Mouse (Mus musculus) liver, embryonic 15.5 days (tissue): ENCODE data around the gene Foxp2. TPM values are rescaled to one million over a fixed set of nuclear protein-coding genes. Genes with fewer than 3 reads are reported as not detected.

Source experiments
- ATAC-seq: fragments of 200-750 bp; cut with Nextera tagmentation; 2 replicates; pipeline ENCODE4 v1.8.0; 2017; ENCODE audit warnings: moderate number of reproducible peaks, mild to moderate bottlenecking, moderate library complexity; ENCODE audit not compliant: insufficient read depth
- H3K27ac ChIP-seq: fragments of 300-500 bp; sonication (generic); replicated peaks from 2 replicates; pipeline ENCODE4 v1.5.1; 2015; ENCODE audit warnings: mild to moderate bottlenecking, inconsistent platforms
- H3K27me3 ChIP-seq: fragments of 300-500 bp; sonication (generic); 2 replicates; pipeline ENCODE4 v1.6.1; 2015; ENCODE audit warnings: mild to moderate bottlenecking, inconsistent platforms
- H3K36me3 ChIP-seq: fragments of 300-500 bp; sonication (generic); replicated peaks from 2 replicates; pipeline ENCODE4 v1.6.1; 2015; ENCODE audit warnings: moderate library complexity, mild to moderate bottlenecking, inconsistent platforms
- H3K4me1 ChIP-seq: fragments of 300-500 bp; sonication (generic); replicated peaks from 2 replicates; pipeline ENCODE4 v1.6.1; 2015; ENCODE audit warnings: inconsistent platforms
- H3K4me2 ChIP-seq: fragments of 300-500 bp; sonication (generic); 2 replicates; pipeline ENCODE4 v1.6.1; 2015; ENCODE audit warnings: moderate library complexity, mild to moderate bottlenecking, inconsistent platforms
- H3K4me3 ChIP-seq: fragments of 300-500 bp; sonication (generic); replicated peaks from 2 replicates; pipeline ENCODE4 v1.5.1; 2015; ENCODE audit warnings: mild to moderate bottlenecking, inconsistent platforms
- H3K9ac ChIP-seq: fragments of 300-500 bp; sonication (generic); 2 replicates; pipeline ENCODE4 v1.6.1; 2015; ENCODE audit warnings: moderate library complexity, mild to moderate bottlenecking, inconsistent platforms
- H3K9me3 ChIP-seq: fragments of 300-500 bp; sonication (generic); replicated peaks from 2 replicates; pipeline ENCODE4 v1.6.1; 2016; ENCODE audit warnings: inconsistent platforms
- WGBS: fragments of 180-500 bp; shearing (Covaris S2); methylation state at CpG from one replicate; pipeline ENCODE4 v1.1.7; 2015; ENCODE audit warnings: mixed read lengths; ENCODE audit not compliant: insufficient replicate concordance; 5-methylcytosine and 5-hydroxymethylcytosine counted together
- polyA plus RNA-seq: library from polyadenylated mRNA; unstranded; fragments of >200 nt; fragmentation: Nextera tagmentation; extraction: Ambion mirVana; gene quantifications from 2 replicates; pipeline ENCODE4 v1.2.1, GENCODE M21; 2015

Foxp2 gene
- polyA plus RNA-seq, 1 experiment from 2014 or later = 0.62 TPM

DNA sequence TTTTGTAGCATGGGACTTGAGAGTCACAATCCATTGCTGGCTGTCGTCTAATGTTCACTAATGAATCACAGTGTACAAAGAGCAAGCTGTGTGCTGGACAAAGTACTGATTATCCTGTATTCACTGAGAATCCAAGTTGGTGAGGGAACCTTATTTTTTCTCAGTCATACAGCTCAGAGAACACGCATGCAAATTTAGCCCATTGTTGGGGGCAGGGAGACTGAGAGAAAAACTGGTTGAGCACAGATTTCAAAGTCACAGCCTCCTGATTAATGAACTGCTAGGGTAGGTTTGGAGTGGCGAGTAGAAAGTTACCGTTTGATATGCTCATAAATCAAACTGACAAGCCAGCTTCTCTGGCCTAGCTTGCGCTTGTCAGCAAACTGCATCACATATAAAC, 477.1 kb downstream of the Foxp2 start:
- Histone ChIP-seq H3K9ac (no peak overlapping the region), H3K4me1 (no peaks in the 10 kb centered on the region), H3K27ac (no peak overlapping the region), H3K4me2 (no peak overlapping the region), H3K9me3 (no peaks in the 10 kb centered on the region), H3K27me3 (no peaks in the 10 kb centered on the region), H3K36me3 (no peaks in the 10 kb centered on the region), H3K4me3 (no peak overlapping the region)
- 48% methylated on average over 5 of the region's 5 CpGs for WGBS
- ATAC-seq = no peak

DNA sequence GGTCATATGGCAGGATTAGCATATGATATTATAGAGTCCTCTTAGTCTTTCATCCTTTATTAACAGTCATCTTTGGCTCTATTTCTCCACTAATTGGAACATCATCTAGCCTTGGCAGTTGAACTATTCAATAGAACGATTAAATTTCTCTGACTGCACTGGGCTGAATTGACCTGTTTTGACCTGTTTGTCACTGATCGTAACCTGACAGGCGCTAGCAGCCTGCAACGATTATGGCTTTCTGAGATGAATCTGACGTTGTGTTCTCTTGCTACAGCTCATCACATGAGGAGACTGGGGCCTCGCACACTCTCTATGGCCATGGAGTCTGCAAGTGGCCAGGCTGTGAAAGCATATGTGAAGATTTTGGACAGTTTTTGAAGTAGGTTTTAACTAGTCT, 495.3 kb downstream of the Foxp2 start:
- no peak overlapping the region for H3K9ac ChIP-seq
- no peak overlapping the region for H3K4me2 ChIP-seq
- ATAC-seq = no peak
- WGBS = 68% methylated on average over 6 of the region's 6 CpGs
- H3K36me3 ChIP-seq = no peaks in the 10 kb centered on the region
- no peaks in the 10 kb centered on the region for H3K9me3 ChIP-seq
- no peak overlapping the region for H3K4me3 ChIP-seq
- H3K27ac ChIP-seq = no peak overlapping the region
- no peaks in the 10 kb centered on the region for H3K27me3 ChIP-seq
- H3K4me1 ChIP-seq = no peaks in the 10 kb centered on the region

DNA sequence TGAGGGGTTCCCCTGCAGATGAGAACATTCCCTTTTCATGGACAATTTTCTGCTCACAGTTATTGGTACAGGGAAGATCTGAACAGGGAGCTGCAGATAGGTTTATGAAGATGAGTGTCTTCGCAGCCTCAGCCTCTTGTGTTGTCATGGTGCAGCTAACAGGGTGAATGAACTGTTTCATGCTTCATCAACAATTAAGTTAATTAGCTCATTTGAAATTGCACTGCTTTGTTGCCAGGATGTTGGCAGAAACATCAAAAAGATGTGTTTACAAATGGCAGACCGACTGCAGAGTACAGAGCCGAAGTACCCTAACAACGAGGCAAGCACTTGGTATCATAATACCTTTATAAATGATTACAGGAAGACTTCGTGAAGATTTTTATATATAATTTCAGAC, 496.3 kb downstream of the Foxp2 start:
- no peaks in the 10 kb centered on the region for H3K9me3 ChIP-seq
- H3K4me3 ChIP-seq = no peak overlapping the region
- H3K9ac ChIP-seq = no peak overlapping the region
- H3K27me3 ChIP-seq = no peaks in the 10 kb centered on the region
- no peaks in the 10 kb centered on the region for H3K4me1 ChIP-seq
- H3K36me3 ChIP-seq = no peaks in the 10 kb centered on the region
- WGBS = 62% methylated on average over 5 of the region's 5 CpGs
- H3K4me2 ChIP-seq = no peak overlapping the region
- H3K27ac ChIP-seq = no peak overlapping the region
- ATAC-seq = no peak

DNA sequence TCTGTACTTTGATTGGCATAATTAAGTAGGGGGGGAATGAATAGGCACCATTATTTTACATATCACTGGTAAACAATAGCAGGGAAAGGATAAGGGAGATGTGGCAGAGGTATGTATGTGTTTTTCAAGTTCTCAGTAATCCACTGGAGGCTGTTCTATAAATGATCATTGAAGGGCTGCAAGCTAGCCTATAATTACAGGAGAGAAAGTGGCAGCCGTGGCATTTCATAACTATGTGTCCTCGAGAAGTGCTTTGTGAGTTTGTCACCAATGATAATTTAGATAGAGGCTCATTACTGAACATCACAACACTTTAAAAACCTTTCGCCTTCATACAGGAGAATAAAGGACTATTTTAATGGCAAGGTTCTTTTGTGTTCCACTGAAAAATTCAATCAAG, 500.0 kb downstream of the Foxp2 start:
- no peaks in the 10 kb centered on the region for H3K27me3 ChIP-seq

DNA sequence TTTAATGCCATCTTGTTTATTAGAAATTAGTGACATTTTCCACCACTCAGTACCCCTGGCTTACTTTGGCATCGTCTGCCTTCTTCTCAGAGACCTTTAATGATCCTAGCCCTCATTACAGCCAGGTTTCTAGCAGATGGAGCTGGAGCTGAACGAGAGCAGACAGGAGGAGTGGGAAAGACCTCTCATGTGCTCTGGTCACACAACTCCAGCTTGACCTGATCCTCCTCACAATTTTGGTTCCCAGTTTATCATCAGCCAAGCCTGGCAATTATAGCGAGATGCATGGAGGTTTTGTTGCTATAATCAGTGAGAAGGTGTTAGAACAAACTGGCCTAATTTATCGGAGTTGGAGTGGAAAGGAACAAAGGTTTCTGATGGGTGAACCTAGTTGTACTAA, 500.9 kb downstream of the Foxp2 start:
- no peaks in the 10 kb centered on the region for H3K9me3 ChIP-seq
- no peaks in the 10 kb centered on the region for H3K27me3 ChIP-seq
- H3K4me3 ChIP-seq = no peak overlapping the region
- no peaks in the 10 kb centered on the region for H3K4me1 ChIP-seq
- H3K4me2 ChIP-seq = no peak overlapping the region
- WGBS = 52% methylated on average over 4 of the region's 4 CpGs
- no peaks in the 10 kb centered on the region for H3K36me3 ChIP-seq
- no peak overlapping the region for H3K9ac ChIP-seq
- no peak overlapping the region for H3K27ac ChIP-seq
- ATAC-seq = no peak

More for the DNA sequence above, 500.0 kb downstream of the Foxp2 start:
- no peak overlapping the region for H3K4me2 ChIP-seq
- no peak overlapping the region for H3K9ac ChIP-seq
- no peaks in the 10 kb centered on the region for H3K4me1 ChIP-seq
- no peaks in the 10 kb centered on the region for H3K36me3 ChIP-seq
- 49% methylated on average over 3 of the region's 3 CpGs for WGBS
- ATAC-seq = no peak
- H3K27ac ChIP-seq = no peak overlapping the region
- no peak overlapping the region for H3K4me3 ChIP-seq
- no peaks in the 10 kb centered on the region for H3K9me3 ChIP-seq

DNA sequence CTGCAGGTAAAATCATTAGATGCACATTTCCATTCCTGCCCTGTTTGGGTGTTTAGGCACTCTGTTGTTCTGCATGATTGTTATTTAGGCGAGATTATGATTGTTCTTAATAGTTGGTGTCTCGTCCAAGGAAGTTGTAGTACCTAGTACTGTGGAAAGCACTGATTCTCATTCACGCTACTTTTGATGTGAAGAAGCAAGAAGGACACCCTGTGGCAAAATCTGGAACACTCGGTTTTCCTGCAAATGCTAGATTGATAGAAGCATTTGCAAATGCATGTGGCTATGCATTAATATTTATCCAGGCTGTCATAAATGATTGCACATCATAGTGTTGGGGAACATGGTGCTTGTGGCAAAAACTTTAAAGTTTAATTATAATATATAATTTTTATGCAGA, 514.0 kb downstream of the Foxp2 start:
- H3K27ac ChIP-seq = no peak overlapping the region
- no peaks in the 10 kb centered on the region for H3K36me3 ChIP-seq
- 44% methylated on average over 4 of the region's 4 CpGs for WGBS
- H3K9me3 ChIP-seq = no peaks in the 10 kb centered on the region
- no peak overlapping the region for H3K4me2 ChIP-seq
- H3K9ac ChIP-seq = no peak overlapping the region
- H3K4me1 ChIP-seq = no peaks in the 10 kb centered on the region
- H3K4me3 ChIP-seq = no peak overlapping the region
- ATAC-seq = no peak
- no peaks in the 10 kb centered on the region for H3K27me3 ChIP-seq

DNA sequence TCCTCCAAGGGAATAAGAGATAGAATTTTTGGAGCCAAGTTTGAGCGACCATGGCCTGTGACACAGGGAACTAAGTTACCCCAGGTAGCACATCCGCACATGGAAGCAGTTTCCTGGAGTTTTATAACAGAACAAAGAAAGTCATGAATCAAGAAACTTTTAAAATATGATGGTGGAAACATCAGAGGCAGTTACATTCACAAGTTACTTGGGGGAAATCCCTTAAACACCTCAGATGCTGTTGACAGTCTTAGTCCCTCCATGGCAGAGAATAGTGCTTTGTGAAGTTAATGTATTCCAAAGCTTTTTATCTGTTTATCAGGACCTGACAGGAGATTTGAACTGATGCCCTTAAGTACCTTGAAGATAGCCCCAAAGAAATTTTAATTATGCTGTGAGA, 558.6 kb downstream of the Foxp2 start:
- no peak overlapping the region for H3K4me3 ChIP-seq
- no peaks in the 10 kb centered on the region for H3K9me3 ChIP-seq
- no peak overlapping the region for H3K9ac ChIP-seq
- no peaks in the 10 kb centered on the region for H3K36me3 ChIP-seq
- no peaks in the 10 kb centered on the region for H3K4me1 ChIP-seq
- 59% methylated on average over 2 of the region's 2 CpGs for WGBS
- no peaks in the 10 kb centered on the region for H3K27me3 ChIP-seq
- no peak for ATAC-seq
- no peak overlapping the region for H3K4me2 ChIP-seq
- H3K27ac ChIP-seq = no peak overlapping the region

DNA sequence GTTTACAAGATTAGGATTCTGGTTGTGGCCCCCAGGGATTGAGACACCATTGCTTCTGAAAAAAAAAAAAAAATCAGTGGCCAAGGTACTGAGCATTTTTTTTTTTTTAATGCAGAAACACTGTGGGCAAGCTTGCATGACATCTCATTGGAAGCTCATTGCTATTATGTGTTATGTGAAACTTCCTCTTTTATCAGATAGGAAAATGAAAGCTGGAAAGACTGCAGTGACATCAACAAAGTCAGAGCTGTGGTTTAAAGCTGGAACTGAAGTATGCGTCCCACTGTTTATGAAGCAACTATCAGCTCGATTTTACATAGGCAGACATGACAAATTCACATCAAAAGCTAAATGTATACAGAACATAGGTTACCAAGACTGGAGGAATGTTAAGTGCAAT, 562.2 kb downstream of the Foxp2 start:
- WGBS = 45% methylated on average over 2 of the region's 2 CpGs
- Histone ChIP-seq H3K4me2 (no peak overlapping the region), H3K4me3 (no peak overlapping the region), H3K4me1 (no peaks in the 10 kb centered on the region), H3K9ac (no peak overlapping the region), H3K36me3 (no peaks in the 10 kb centered on the region), H3K27me3 (no peaks in the 10 kb centered on the region), H3K27ac (no peak overlapping the region), H3K9me3 (no peaks in the 10 kb centered on the region)
- ATAC-seq = no peak

DNA sequence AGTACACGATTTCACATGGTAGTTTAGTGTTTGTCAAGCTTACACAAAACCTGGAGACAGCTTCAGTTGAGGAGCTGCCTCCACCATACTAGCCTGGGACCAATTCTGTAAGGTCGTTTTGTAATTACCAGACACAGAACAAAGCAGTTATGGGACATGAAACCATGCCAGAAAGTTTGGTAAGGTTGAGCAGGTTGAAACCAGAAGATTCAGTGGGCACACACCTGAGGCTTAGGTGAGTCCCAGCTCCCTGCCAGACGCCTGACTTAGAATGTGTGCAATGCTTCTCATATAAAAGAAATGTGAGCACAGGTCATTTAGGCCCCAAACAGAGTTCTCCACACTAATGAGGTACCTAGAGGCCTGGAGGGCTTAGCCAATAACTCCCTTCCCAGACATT, 564.3 kb downstream of the Foxp2 start:
- no peak for ATAC-seq
- Histone ChIP-seq H3K4me2 (no peak overlapping the region), H3K9ac (no peak overlapping the region), H3K27me3 (no peaks in the 10 kb centered on the region), H3K4me1 (no peaks in the 10 kb centered on the region), H3K27ac (no peak overlapping the region), H3K9me3 (no peaks in the 10 kb centered on the region), H3K4me3 (no peak overlapping the region), H3K36me3 (no peaks in the 10 kb centered on the region)
- 49% methylated on average over 3 of the region's 3 CpGs for WGBS

DNA sequence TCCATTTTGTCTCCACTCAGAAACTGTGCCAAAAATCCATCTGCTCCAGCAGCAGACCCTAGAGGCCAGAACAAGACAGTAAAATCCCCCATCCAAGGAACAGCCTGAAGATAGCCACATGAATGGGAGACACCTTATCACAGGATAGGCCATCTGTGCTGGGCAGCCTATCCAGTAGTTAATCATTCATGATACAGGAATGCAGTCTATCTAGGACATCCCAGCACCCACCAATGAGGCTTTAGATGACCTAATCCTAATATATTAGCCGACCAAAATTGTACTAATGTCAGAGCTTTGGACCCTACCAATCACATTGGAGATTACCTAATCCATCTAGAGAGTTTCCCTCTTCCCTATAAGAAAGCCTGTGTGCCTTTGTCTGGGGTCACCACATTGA, 565.5 kb downstream of the Foxp2 start:
- H3K4me1 ChIP-seq = no peaks in the 10 kb centered on the region
- no peak for ATAC-seq
- no peaks in the 10 kb centered on the region for H3K27me3 ChIP-seq
- no peak overlapping the region for H3K4me3 ChIP-seq
- H3K4me2 ChIP-seq = no peak overlapping the region
- no peaks in the 10 kb centered on the region for H3K9me3 ChIP-seq
- no peak overlapping the region for H3K9ac ChIP-seq
- WGBS = 47% methylated on average over 1 of the region's 1 CpGs
- no peak overlapping the region for H3K27ac ChIP-seq
- no peaks in the 10 kb centered on the region for H3K36me3 ChIP-seq

DNA sequence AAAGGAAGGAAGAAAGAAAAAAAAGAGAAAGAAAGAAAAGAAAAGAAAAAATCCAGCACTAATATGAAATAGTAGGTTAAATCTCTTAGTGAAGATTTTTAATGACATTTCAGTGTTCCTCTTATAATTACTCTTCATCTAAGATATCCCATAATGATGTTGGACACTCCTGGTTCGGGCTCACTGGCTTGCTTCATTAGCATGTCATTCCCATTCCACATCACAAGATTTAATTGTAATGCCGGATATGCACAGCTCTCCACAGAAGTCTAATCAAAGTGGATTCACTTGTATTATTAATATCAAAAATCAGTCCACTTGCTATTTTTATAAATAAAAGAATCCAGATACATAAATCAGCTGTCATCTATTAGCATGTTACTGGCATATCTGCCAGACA, 585.8 kb downstream of the Foxp2 start:
- Histone ChIP-seq H3K27ac (no peak overlapping the region), H3K4me2 (no peak overlapping the region), H3K4me1 (no peaks in the 10 kb centered on the region), H3K9me3 (no peaks in the 10 kb centered on the region), H3K27me3 (no peaks in the 10 kb centered on the region), H3K9ac (no peak overlapping the region), H3K36me3 (no peaks in the 10 kb centered on the region), H3K4me3 (no peak overlapping the region)
- 70% methylated on average over 2 of the region's 2 CpGs for WGBS
- ATAC-seq = no peak
